Mouse (Mus musculus) stomach, adult 2 months (tissue): Measurements from ENCODE around the gene C1galt1. TPM values are rescaled to one million over a fixed set of nuclear protein-coding genes. Genes with fewer than 3 reads are reported as not detected.

ENCODE experiments used
- polyA plus RNA-seq: library from polyadenylated mRNA; depleted of rRNA; stranded (reverse); fragments of >200 nt; gene quantifications from 2 replicates; pipeline ENCODE4 v1.2.3, GENCODE M21; 2012; rRNA removed

C1galt1 gene
- polyA plus RNA-seq, result 1.7 and 2.3 TPM in 2 replicates

GRCm38 (mm10) chr6:7844802-7845679 is at the start of gene C1galt1:
TSS of gene C1galt1 (plus strand) at chr6:7844842.

Other genes starting within 250 kb of the C1galt1 start
- 20.8 and 22.7 TPM in 2 replicates for gene Asns, start 151.6 kb upstream of the C1galt1 start, polyA plus RNA-seq